Mouse (Mus musculus) intestine, embryonic 15.5 days (tissue): Measurements from ENCODE around the gene Hint2. TPM values are rescaled to one million over a fixed set of nuclear protein-coding genes. Genes with fewer than 3 reads are reported as not detected.

Experiments used
- ATAC-seq: fragments of 200-750 bp; cut with Nextera tagmentation; 2 replicates; pipeline ENCODE4 v1.8.0; 2017; ENCODE audit warnings: moderate TSS enrichment, moderate library complexity
- H3K27ac ChIP-seq: fragments of 300-500 bp; sonication (generic); 2 replicates; pipeline ENCODE4 v1.5.1; 2015; ENCODE audit warnings: mild to moderate bottlenecking, inconsistent platforms
- H3K27me3 ChIP-seq: fragments of 300-500 bp; sonication (generic); replicated peaks from 2 replicates; pipeline ENCODE4 v1.6.1; 2015; ENCODE audit warnings: inconsistent platforms
- H3K36me3 ChIP-seq: fragments of 300-500 bp; sonication (generic); 2 replicates; pipeline ENCODE4 v1.6.1; 2015; ENCODE audit warnings: inconsistent platforms
- H3K4me1 ChIP-seq: fragments of 300-500 bp; sonication (generic); replicated peaks from 2 replicates; pipeline ENCODE4 v1.6.1; 2015; ENCODE audit warnings: inconsistent platforms
- H3K4me2 ChIP-seq: fragments of 300-500 bp; sonication (generic); replicated peaks from 2 replicates; pipeline ENCODE4 v1.6.1; 2015; ENCODE audit warnings: mild to moderate bottlenecking, inconsistent platforms
- H3K4me3 ChIP-seq: fragments of 300-500 bp; sonication (generic); replicated peaks from 2 replicates; pipeline ENCODE4 v1.5.1; 2015; ENCODE audit warnings: inconsistent platforms
- H3K9ac ChIP-seq: fragments of 300-500 bp; sonication (generic); 2 replicates; pipeline ENCODE4 v1.6.1; 2015; ENCODE audit warnings: inconsistent platforms
- H3K9me3 ChIP-seq: fragments of 300-500 bp; sonication (generic); 2 replicates; pipeline ENCODE4 v1.6.1; 2016; ENCODE audit warnings: inconsistent platforms
- WGBS: fragments of 180-500 bp; shearing (Covaris S2); methylation state at CpG from one replicate; pipeline ENCODE4 v1.1.7; 2015; 5-methylcytosine and 5-hydroxymethylcytosine counted together
- polyA plus RNA-seq: library from polyadenylated mRNA; unstranded; fragments of >200 nt; fragmentation: Nextera tagmentation; extraction: Ambion mirVana; gene quantifications from 2 replicates; pipeline ENCODE4 v1.2.1, GENCODE M21; 2015

The Hint2 gene
- polyA plus RNA-seq, 1 experiment from 2014 or later: 152 TPM

- Histone ChIP-seq H3K4me3 (peak within 1 kb of the TSS; percentile 16; the same call in 1 of the 2 replicates), H3K4me2 (peak within 1 kb of the TSS; percentile 46), H3K27ac (no peak within 1 kb of the TSS), H3K27me3 (no peaks in the 10 kb centered on the region), H3K36me3 (peaks cover 4% of the 10 kb centered on the region), H3K4me1 (0 out of 2 replicates have a peak, but pooled peaks cover 3% of the 10 kb centered on the region), H3K9ac (no peak within 1 kb of the TSS), H3K9me3 (no peaks in the 10 kb centered on the region)
- WGBS: 13% methylated on average over 24 of the region's 24 CpGs
- ATAC-seq: no peak
These were observed 2.9 kb downstream of the Hint2 start, which contains the start of gene Spag8 for GRCm38 (mm10) chr4:43653161-43654015. Gene Spag8, minus strand, starts transcription at chr4:43653594.

GRCm38 (mm10) chr4:43652726-43653125 lies 3.5 kb downstream of the Hint2 start:
- WGBS: 86% methylated on average over 4 of the region's 4 CpGs
- Histone ChIP-seq H3K36me3 (peaks cover 4% of the 10 kb centered on the region), H3K27me3 (no peaks in the 10 kb centered on the region), H3K9ac (no peak overlapping the region), H3K27ac (no peak overlapping the region), H3K9me3 (no peaks in the 10 kb centered on the region), H3K4me1 (0 out of 2 replicates have a peak, but pooled peaks cover 3% of the 10 kb centered on the region), H3K4me3 (no peak overlapping the region), H3K4me2 (no peak overlapping the region)
- ATAC-seq: no peak

DNA sequence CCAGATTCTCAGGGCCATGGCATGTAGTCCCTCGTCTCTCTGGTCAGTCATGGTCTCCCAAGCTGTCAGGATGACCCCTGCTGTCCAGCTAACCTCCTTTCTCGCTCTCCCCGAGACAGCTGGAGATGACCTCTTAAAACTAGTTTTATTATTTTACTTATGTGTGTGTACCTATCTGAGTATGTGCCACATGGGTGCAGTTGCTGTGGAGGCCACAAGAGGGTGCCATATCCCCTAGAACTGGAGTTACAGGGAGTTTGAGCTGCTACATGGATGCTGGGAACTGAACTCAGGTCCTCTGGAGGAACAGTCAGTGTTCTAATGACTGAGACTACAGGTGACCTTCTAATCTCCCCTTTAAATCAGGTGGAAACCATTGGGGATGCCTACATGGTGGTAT lies 6.5 kb downstream of the Hint2 start:
- H3K4me1 ChIP-seq: no peaks in the 10 kb centered on the region
- peaks cover 4% of the 10 kb centered on the region for H3K36me3 ChIP-seq
- H3K9me3 ChIP-seq: no peaks in the 10 kb centered on the region
- no peak for ATAC-seq
- WGBS: 90% methylated on average over 3 of the region's 3 CpGs
- H3K4me2 ChIP-seq: no peak overlapping the region
- H3K27ac ChIP-seq: no peak overlapping the region
- no peak overlapping the region for H3K4me3 ChIP-seq
- no peak overlapping the region for H3K9ac ChIP-seq
- H3K27me3 ChIP-seq: no peaks in the 10 kb centered on the region

- Histone ChIP-seq H3K27me3 (no peaks in the 10 kb centered on the region), H3K4me1 (no peaks in the 10 kb centered on the region), H3K9me3 (no peaks in the 10 kb centered on the region), H3K36me3 (no peaks in the 10 kb centered on the region), H3K4me3 (no peak overlapping the region), H3K27ac (no peak overlapping the region), H3K9ac (no peak overlapping the region), H3K4me2 (no peak overlapping the region)
- no peak for ATAC-seq
- 86% methylated on average over 6 of the region's 6 CpGs for WGBS
These were observed 15.8 kb downstream of the Hint2 start for GRCm38 (mm10) chr4:43640491-43640890.

DNA sequence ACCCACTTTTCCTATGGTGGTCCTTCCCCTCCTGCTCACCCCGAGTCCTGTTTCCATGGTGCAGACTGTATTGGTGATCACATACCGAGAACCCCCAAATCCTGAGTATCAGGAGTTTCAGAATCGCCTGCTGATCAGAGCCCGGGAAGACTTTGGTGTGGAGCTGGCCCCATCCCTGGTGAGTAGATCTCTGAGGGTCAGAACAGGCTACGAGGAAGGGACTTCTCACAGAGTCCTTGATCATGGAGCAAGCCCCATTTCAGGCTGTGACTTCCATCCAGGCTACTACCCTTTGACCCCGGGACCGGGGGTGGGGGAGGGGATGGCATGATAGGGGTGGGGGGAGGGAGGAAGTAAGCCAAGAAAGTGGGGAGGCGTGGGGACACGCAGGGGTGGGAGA lies 16.2 kb downstream of the Hint2 start:
- Histone ChIP-seq H3K4me3 (no peak overlapping the region), H3K36me3 (no peaks in the 10 kb centered on the region), H3K9ac (no peak overlapping the region), H3K9me3 (no peaks in the 10 kb centered on the region), H3K27me3 (no peaks in the 10 kb centered on the region), H3K27ac (no peak overlapping the region), H3K4me2 (no peak overlapping the region), H3K4me1 (no peaks in the 10 kb centered on the region)
- ATAC-seq: no peak
- WGBS: 71% methylated on average over 9 of the region's 9 CpGs

GRCm38 (mm10) chr4:43636751-43637150 lies 19.5 kb downstream of the Hint2 start:
- no peak for ATAC-seq
- Histone ChIP-seq H3K27ac (no peak overlapping the region), H3K4me1 (peaks cover 16% of the 10 kb centered on the region), H3K36me3 (no peaks in the 10 kb centered on the region), H3K27me3 (peaks cover 9% of the 10 kb centered on the region), H3K9ac (no peak overlapping the region), H3K4me3 (no peak overlapping the region), H3K9me3 (no peaks in the 10 kb centered on the region), H3K4me2 (no peak overlapping the region)
- WGBS: 76% methylated on average over 6 of the region's 6 CpGs

DNA sequence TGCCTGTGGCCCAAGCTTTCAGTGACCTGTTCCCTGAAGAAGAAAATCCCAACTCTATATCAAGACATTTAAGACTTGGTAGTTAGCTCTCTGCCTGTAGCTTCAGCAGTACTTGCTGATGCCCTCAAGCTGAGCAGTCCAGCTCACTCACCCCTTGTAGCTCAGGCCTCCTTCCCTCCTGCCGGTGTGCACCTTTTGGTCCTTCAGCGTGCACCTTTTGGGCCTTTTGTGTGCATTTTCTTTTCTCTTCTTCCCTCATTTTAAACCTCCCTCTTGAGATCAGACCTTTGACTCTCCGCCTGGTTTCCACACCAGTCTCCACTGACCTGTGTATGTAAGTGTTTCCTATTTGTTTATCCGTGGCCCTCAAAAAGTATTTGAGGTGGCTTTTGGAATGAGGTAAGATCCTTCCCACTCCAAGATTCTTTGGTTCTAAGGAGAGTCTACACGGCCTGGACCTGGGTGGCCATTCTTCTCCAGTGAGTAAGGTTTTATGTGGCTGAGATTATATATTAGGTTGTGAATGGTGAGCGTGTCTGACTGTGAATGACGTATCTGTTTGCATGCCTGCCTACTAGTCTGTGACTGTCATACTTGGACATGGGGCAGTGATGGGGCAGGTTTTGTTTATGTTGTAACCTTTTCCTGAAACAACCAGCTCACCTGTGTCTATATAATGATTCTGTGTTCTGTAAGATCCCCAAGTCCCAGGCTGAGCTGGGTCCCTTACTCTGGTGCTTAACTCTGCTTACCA lies 21.5 kb downstream of the Hint2 start:
- H3K4me2 ChIP-seq: no peak overlapping the region

DNA sequence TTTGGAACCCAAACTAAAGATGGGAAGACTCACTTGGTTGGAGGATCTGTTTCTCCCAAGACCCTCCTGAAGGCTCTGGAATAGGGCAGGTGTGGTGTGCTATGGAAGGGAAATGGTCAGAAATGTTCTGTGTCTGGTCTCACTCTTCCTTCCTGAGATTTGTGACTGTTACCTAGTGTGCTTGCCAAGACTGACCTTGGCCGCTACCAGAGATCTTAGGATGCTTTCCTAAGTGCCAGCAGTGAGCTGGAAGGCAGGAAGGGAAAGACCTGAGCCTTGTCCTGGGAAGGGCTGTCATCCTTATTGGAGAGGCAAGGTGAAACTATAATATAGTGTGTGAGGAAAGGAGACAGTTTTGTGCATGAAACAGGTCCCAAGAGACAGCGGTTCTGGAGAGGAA lies 22.5 kb downstream of the Hint2 start:
- no peaks in the 10 kb centered on the region for H3K36me3 ChIP-seq
- H3K4me3 ChIP-seq: no peak overlapping the region
- no peak overlapping the region for H3K9ac ChIP-seq
- H3K27me3 ChIP-seq: peaks cover 13% of the 10 kb centered on the region
- 92% methylated on average over 2 of the region's 2 CpGs for WGBS
- H3K4me2 ChIP-seq: no peak overlapping the region
- no peak for ATAC-seq
- H3K9me3 ChIP-seq: no peaks in the 10 kb centered on the region
- H3K4me1 ChIP-seq: peaks cover 29% of the 10 kb centered on the region
- H3K27ac ChIP-seq: no peak overlapping the region

More for the DNA sequence above, 21.5 kb downstream of the Hint2 start:
- Histone ChIP-seq H3K27ac (no peak overlapping the region), H3K9me3 (no peaks in the 10 kb centered on the region), H3K9ac (no peak overlapping the region), H3K4me1 (peaks cover 29% of the 10 kb centered on the region), H3K36me3 (no peaks in the 10 kb centered on the region), H3K27me3 (peaks cover 13% of the 10 kb centered on the region), H3K4me3 (no peak overlapping the region)
- ATAC-seq: no peak
- 87% methylated on average over 7 of the region's 7 CpGs for WGBS

- no peak overlapping the region for H3K4me3 ChIP-seq
- H3K27ac ChIP-seq: no peak overlapping the region
- H3K36me3 ChIP-seq: no peaks in the 10 kb centered on the region
- WGBS: 80% methylated on average over 8 of the region's 8 CpGs
- peaks cover 29% of the 10 kb centered on the region for H3K4me1 ChIP-seq
- H3K9ac ChIP-seq: no peak overlapping the region
- H3K27me3 ChIP-seq: peaks cover 13% of the 10 kb centered on the region
- no peaks in the 10 kb centered on the region for H3K9me3 ChIP-seq
- ATAC-seq: no peak
- 0 out of 2 replicates have a peak overlapping the region, but pooled peaks have one; percentile 95 for H3K4me2 ChIP-seq
These were observed 23.0 kb downstream of the Hint2 start for GRCm38 (mm10) chr4:43633296-43633695.

- peak overlapping the region; percentile 65 for H3K4me3 ChIP-seq
- ATAC-seq: no peak; the same call in 1 of the 2 replicates
- H3K9me3 ChIP-seq: no peaks in the 10 kb centered on the region
- H3K9ac ChIP-seq: peak overlapping the region; percentile 79
- H3K4me1 ChIP-seq: peaks cover 29% of the 10 kb centered on the region
- WGBS: 54% methylated on average over 42 of the region's 42 CpGs
- H3K4me2 ChIP-seq: peak overlapping the region; percentile 95
- H3K36me3 ChIP-seq: no peaks in the 10 kb centered on the region
- peaks cover 13% of the 10 kb centered on the region for H3K27me3 ChIP-seq
- H3K27ac ChIP-seq: 0 out of 2 replicates have a peak overlapping the region, but pooled peaks have one; percentile 77
These were observed 24.0 kb downstream of the Hint2 start for GRCm38 (mm10) chr4:43631956-43632920.

DNA sequence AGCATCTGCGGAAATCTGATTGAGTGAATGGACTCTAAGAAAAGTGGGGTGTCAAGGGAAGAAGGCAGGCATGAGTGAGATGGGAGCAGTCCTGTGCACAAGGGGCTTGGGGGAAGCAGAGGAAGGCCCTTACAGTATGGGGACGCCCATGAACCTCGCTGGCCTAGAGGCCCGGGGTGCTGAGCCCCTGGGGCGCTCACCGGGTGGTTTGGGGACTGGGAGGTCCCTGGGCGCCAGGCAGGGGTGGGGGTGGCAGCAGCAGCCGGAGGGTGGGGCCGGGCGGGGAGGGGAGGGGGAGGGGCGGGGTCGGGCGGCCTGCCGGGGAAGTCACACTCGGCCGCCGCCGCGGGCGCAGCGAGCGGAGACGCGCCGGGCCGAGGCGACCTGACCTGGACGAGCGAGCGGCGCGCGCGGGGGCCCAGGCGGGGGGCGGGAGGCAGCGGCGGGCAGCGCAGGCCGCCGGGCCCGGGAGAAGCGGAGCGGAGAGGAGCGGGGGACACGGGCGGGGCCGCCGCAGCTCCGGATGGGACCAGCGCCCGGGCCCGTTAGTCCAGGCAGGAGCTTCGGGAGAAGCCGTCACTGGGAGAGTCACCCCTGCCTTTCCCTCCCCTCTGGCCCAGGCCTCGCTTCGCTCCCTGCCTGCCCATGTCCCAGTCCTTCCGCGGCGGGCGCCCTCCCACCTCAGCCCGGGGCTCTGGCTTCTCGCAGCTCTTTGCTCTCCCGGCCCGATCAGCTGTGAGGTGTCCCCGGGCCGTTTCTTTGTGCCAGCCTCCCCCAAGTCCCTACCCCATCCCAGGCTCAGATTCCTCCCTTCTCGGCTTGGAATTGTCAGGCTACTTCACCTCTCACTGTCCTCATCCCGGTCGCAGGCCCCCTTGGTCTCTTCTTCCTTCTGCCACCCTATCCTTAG lies 25.0 kb downstream of the Hint2 start, which contains the start of gene Npr2:
TSS of gene Npr2 (plus strand) at position 890 of the 910 bp plus-strand sequence.
- Histone ChIP-seq H3K4me2 (peak within 1 kb of the TSS; percentile 95), H3K9me3 (no peaks in the 10 kb centered on the region), H3K27me3 (peaks cover 13% of the 10 kb centered on the region), H3K27ac (peak within 1 kb of the TSS; percentile 77), H3K9ac (peak within 1 kb of the TSS; percentile 79), H3K4me3 (peak within 1 kb of the TSS; percentile 65), H3K4me1 (peaks cover 29% of the 10 kb centered on the region), H3K36me3 (no peaks in the 10 kb centered on the region)
- ATAC-seq: peak; percentile 68
- WGBS: 2% methylated on average over 54 of the region's 70 CpGs
